Mouse (Mus musculus) stomach, postnatal 0 days (tissue): Measurements from ENCODE around the gene Zmynd8.

Source experiments
- CTCF ChIP-seq: IDR thresholded peaks from 2 replicates; pipeline ENCODE4 v1.5.1; 2016; ENCODE audit warnings: antibody characterized with exemption, low read depth, mild to moderate bottlenecking, moderate library complexity
- EP300 ChIP-seq: optimal IDR thresholded peaks from 2 replicates; pipeline ENCODE3; 2016; ENCODE audit warnings: antibody characterized with exemption

- TF ChIP-seq CTCF (no peak), EP300 (no peak)
Observed at GRCm38 (mm10) chr2:165740982-165741381, 157.8 kb downstream of the Zmynd8 start.
